27 mouse cellular contexts compared by ENCODE assay signal in the genomic region with DNA sequence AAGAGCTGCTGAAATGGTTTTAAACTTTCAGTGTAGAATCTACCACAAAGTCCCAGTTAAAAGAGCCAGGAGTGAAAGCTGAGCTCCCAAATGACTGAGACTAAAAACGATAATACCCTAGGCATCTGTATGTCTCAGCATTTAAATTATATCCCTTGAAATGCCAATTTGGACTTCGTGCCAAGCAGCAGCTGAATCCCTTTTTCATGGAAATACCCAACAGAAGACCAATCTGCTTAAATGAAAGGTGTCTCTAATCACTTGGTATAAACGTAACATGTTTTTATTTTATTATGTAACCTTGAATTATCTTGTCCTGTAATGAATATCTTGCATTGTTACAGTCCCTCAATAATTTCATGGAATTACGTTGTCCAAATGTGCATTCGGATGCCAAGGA.
"Had no signal": no experiment of that assay in that cellular context is flagged by ENCODE, and none has a peak within 500 bp of the region (broad histone marks: within the 10 kb centered on the region; RNA-seq: fewer than 3 reads in every experiment).

No protein-coding gene starts in this region.

- H3K27me3 ChIP-seq: embryonic facial prominence, embryonic 12.5 days; embryonic facial prominence, embryonic 15.5 days; forebrain, embryonic 12.5 days; forebrain, embryonic 13.5 days; heart, embryonic 12.5 days had no signal

- H3K9ac ChIP-seq: embryonic facial prominence, embryonic 12.5 days; embryonic facial prominence, embryonic 13.5 days; embryonic facial prominence, embryonic 15.5 days; forebrain, embryonic 12.5 days; forebrain, embryonic 13.5 days; forebrain, embryonic 15.5 days; heart, embryonic 12.5 days had no signal

- H3K36me3 ChIP-seq: embryonic facial prominence, embryonic 12.5 days; embryonic facial prominence, embryonic 13.5 days; embryonic facial prominence, embryonic 15.5 days; forebrain, embryonic 10.5 days; forebrain, embryonic 12.5 days; forebrain, embryonic 15.5 days; heart, embryonic 10.5 days; heart, embryonic 12.5 days had no signal

- ATAC-seq: forebrain, embryonic 13.5 days; forebrain, embryonic 15.5 days; forebrain, embryonic 16.5 days had no signal

- H3K4me2 ChIP-seq: embryonic facial prominence, embryonic 12.5 days; embryonic facial prominence, embryonic 13.5 days; embryonic facial prominence, embryonic 15.5 days; forebrain, embryonic 12.5 days; forebrain, embryonic 13.5 days; forebrain, embryonic 15.5 days; heart, embryonic 11.5 days; heart, embryonic 12.5 days had no signal

- H3K4me1 ChIP-seq: embryonic facial prominence, embryonic 15.5 days; heart, embryonic 10.5 days; heart, embryonic 12.5 days had no signal

- DNase-seq: cerebellum, adult 8-10 months; cerebellum, adult 9-10 months; cerebellum, adult 9-11 months; cerebellum, postnatal 10 days; cerebellum, postnatal 14 days; cerebellum, postnatal 25 days; cerebellum, postnatal 36 days; embryo, embryonic 11 days; gastrocnemius, adult 2 months; gastrocnemius, postnatal 10 days; gastrocnemius, postnatal 14 days; gastrocnemius, postnatal 25 days; gastrocnemius, postnatal 36 days; heart, adult 18-20 months; heart, adult 2 months had no signal

- H3K4me3 ChIP-seq: embryonic facial prominence, embryonic 12.5 days; embryonic facial prominence, embryonic 13.5 days; embryonic facial prominence, embryonic 15.5 days; erythroblast, embryonic 14.5 days; forebrain, embryonic 10.5 days; forebrain, embryonic 12.5 days; forebrain, embryonic 13.5 days; forebrain, embryonic 15.5 days; gastrocnemius, adult 2 months; heart, adult 2 months; heart, embryonic 10.5 days; heart, embryonic 12.5 days had no signal

- H3K9me3 ChIP-seq: embryonic facial prominence, embryonic 12.5 days; embryonic facial prominence, embryonic 13.5 days; embryonic facial prominence, embryonic 15.5 days; forebrain, embryonic 10.5 days; forebrain, embryonic 12.5 days; forebrain, embryonic 13.5 days; forebrain, embryonic 15.5 days; heart, embryonic 10.5 days; heart, embryonic 12.5 days had no signal

- H3K27ac ChIP-seq: embryonic facial prominence, embryonic 12.5 days; embryonic facial prominence, embryonic 13.5 days; embryonic facial prominence, embryonic 15.5 days; forebrain, embryonic 10.5 days; forebrain, embryonic 12.5 days; forebrain, embryonic 13.5 days; forebrain, embryonic 15.5 days; gastrocnemius, adult 2 months; heart, adult 2 months; heart, embryonic 10.5 days had no signal
